ENCODE assay signal across 15 mouse cellular contexts in genomic region chr15:43364496-43364895, GRCm38 (mm10).
A peak's percentile ranks its signal among the peaks of the same experiment; 100 is the strongest.
DNase-seq lines count a peak whose midpoint lies in the region; ATAC-seq and TF ChIP-seq lines count a peak whose summit lies in the region.
"Had no signal": no experiment of that assay in that cellular context is flagged by ENCODE, and none has a peak within 500 bp of the region (broad histone marks: within the 10 kb centered on the region; RNA-seq: fewer than 3 reads in every experiment).

No protein-coding gene starts in this region.

- no peaks in the 10 kb centered on the region for H3K36me3 ChIP-seq in hindbrain, embryonic 16.5 days (ENCODE audit: control insufficient read depth, insufficient read depth, low read length)
- H3K36me3 ChIP-seq in hindbrain, embryonic 10.5 days: no peaks in the 10 kb centered on the region
- H3K36me3 ChIP-seq in G1E (replicated peaks): no peaks in the 10 kb centered on the region
- H3K36me3 ChIP-seq in heart, adult 2 months (ENCODE audit: control insufficient read depth, insufficient read depth, low read length): no peaks in the 10 kb centered on the region
- H3K36me3 ChIP-seq: hindbrain, embryonic 12.5 days; kidney, embryonic 15.5 days; limb, embryonic 12.5 days had no signal

- H3K27me3 ChIP-seq in hindbrain, embryonic 16.5 days (replicated peaks; ENCODE audit: control insufficient read depth, insufficient read depth, low read length): no peaks in the 10 kb centered on the region
- H3K27me3 ChIP-seq in hindbrain, embryonic 10.5 days (ENCODE audit: insufficient read depth, poor library complexity, severe bottlenecking): no peaks in the 10 kb centered on the region
- no peaks in the 10 kb centered on the region for H3K27me3 ChIP-seq in G1E (ENCODE audit: insufficient read depth, low read length)
- H3K27me3 ChIP-seq in heart, adult 2 months (ENCODE audit: control insufficient read depth, insufficient read depth, low read length): no peaks in the 10 kb centered on the region
- H3K27me3 ChIP-seq: hindbrain, embryonic 12.5 days; kidney, embryonic 15.5 days; limb, embryonic 12.5 days had no signal

- H3K4me2 ChIP-seq in hindbrain, embryonic 16.5 days (ENCODE audit: low read length): no peak overlapping the region
- H3K4me2 ChIP-seq: heart, embryonic 11.5 days; hindbrain, embryonic 12.5 days; kidney, embryonic 15.5 days; limb, embryonic 12.5 days had no signal

- H3K79me2 ChIP-seq in heart, adult 2 months (replicated peaks; ENCODE audit: control insufficient read depth, insufficient read depth, low read length): no peaks in the 10 kb centered on the region

- TF ChIP-seq EP300 in heart, adult 2 months (IDR thresholded peaks at IDR 0.05; ENCODE audit: insufficient read depth, low read depth, low read length): no peak

- no peaks in the 10 kb centered on the region for H3K4me1 ChIP-seq in hindbrain, embryonic 16.5 days (ENCODE audit: control insufficient read depth, insufficient read depth, low read depth, low read length)
- H3K4me1 ChIP-seq in hindbrain, embryonic 10.5 days (replicated peaks): no peaks in the 10 kb centered on the region
- H3K4me1 ChIP-seq in G1E (ENCODE audit: insufficient read depth, low read depth, low read length): peaks cover 4% of the 10 kb centered on the region
- H3K4me1 ChIP-seq in heart, adult 2 months (ENCODE audit: control insufficient read depth, insufficient read depth, low read length): no peaks in the 10 kb centered on the region; the same call in 1 of the 2 replicates
- H3K4me1 ChIP-seq: hindbrain, embryonic 12.5 days; kidney, embryonic 15.5 days; limb, embryonic 12.5 days had no signal

- intact Hi-C loops in left cerebral cortex, postnatal 14 days (cut with DNase I): no loop called here
- intact Hi-C loops in heart, adult 2 months (cut with DNase I): no loop called here

- H3K27ac ChIP-seq in hindbrain, embryonic 16.5 days (ENCODE audit: low read depth, low read length): no peak overlapping the region
- no peak overlapping the region for H3K27ac ChIP-seq in hindbrain, embryonic 10.5 days
- no peak overlapping the region for H3K27ac ChIP-seq in heart, adult 2 months
- H3K27ac ChIP-seq: hindbrain, embryonic 12.5 days; kidney, embryonic 15.5 days; limb, embryonic 12.5 days had no signal

- 75% methylated on average over 4 of the region's 4 CpGs for WGBS in hindbrain, embryonic 16.5 days
- 81% methylated on average over 4 of the region's 4 CpGs for WGBS in hindbrain, embryonic 10.5 days
- 52% methylated on average over 4 of the region's 4 CpGs for WGBS in heart, adult 2 months

- TF ChIP-seq CTCF in G1E (IDR thresholded peaks at IDR 0.05; ENCODE audit: low read depth, low read length): no peak
- TF ChIP-seq CTCF in heart, adult 2 months (IDR thresholded peaks at IDR 0.05): no peak

- DNase-seq in hindbrain, embryonic 10.5 days (ENCODE audit: low spot score): no peak
- DNase-seq in G1E (ENCODE audit: low spot score): no peak
- peak; percentile 44 to 51 for DNase-seq in frontal cortex, adult 2 months (ENCODE audit: extremely low spot score in 1 of 2, low spot score in 1 of 2)
- DNase-seq in left cerebral cortex, postnatal 14 days (ENCODE audit: low spot score in 2 of 2): peak; percentile 44 to 60
- no peak for DNase-seq in spleen, postnatal 14 days (ENCODE audit: low spot score in 2 of 2)
- DNase-seq in heart, adult 2 months: no peak
- DNase-seq in heart, adult 8-10 months (ENCODE audit: low spot score): no peak
- DNase-seq: cerebellum, postnatal 25 days; thymus, postnatal 36 days had no signal

- peak; percentile 45; the same call in 1 of the 2 replicates for ATAC-seq in hindbrain, embryonic 16.5 days
- ATAC-seq in G1E (ENCODE audit: extremely low read depth, insufficient number of reproducible peaks, low FRiP score, poor library complexity, severe bottlenecking): peak; percentile 40; the same call in 1 of the 2 replicates

- TF ChIP-seq POLR2A in heart, adult 2 months (IDR thresholded peaks at IDR 0.05; ENCODE audit: insufficient read depth, low read depth, low read length): no peak

- H3K4me3 ChIP-seq in hindbrain, embryonic 16.5 days (ENCODE audit: low read length): no peak overlapping the region
- H3K4me3 ChIP-seq in hindbrain, embryonic 10.5 days: no peak overlapping the region
- no peak overlapping the region for H3K4me3 ChIP-seq in G1E (ENCODE audit: low read depth, low read length)
- no peak overlapping the region for H3K4me3 ChIP-seq in heart, adult 2 months
- H3K4me3 ChIP-seq: erythroblast, embryonic 14.5 days; hindbrain, embryonic 12.5 days; kidney, embryonic 15.5 days; limb, embryonic 12.5 days had no signal

- H3K9ac ChIP-seq in hindbrain, embryonic 16.5 days (ENCODE audit: low read depth, low read length): no peak overlapping the region
- H3K9ac ChIP-seq in heart, adult 2 months (ENCODE audit: low read depth, low read length): no peak overlapping the region
- H3K9ac ChIP-seq: hindbrain, embryonic 12.5 days; kidney, embryonic 15.5 days; limb, embryonic 12.5 days had no signal

- H3K9me3 ChIP-seq in hindbrain, embryonic 16.5 days (ENCODE audit: control insufficient read depth, low read length): no peaks in the 10 kb centered on the region
- H3K9me3 ChIP-seq in hindbrain, embryonic 10.5 days: no peaks in the 10 kb centered on the region
- H3K9me3 ChIP-seq in G1E (replicated peaks): no peaks in the 10 kb centered on the region
- H3K9me3 ChIP-seq: hindbrain, embryonic 12.5 days; kidney, embryonic 15.5 days; limb, embryonic 12.5 days had no signal

Comparison
In these comparisons a context has a peak if more than half of its experiments do, and no peak if none do; other contexts are left out.
1. DNase-seq: peak in frontal cortex, adult 2 months (2 of 2) and left cerebral cortex, postnatal 14 days (2 of 2); none in hindbrain, embryonic 10.5 days (single experiment), G1E (single experiment), spleen, postnatal 14 days (0 of 2), heart, adult 2 months (0 of 2) and heart, adult 8-10 months (single experiment).